Mouse (Mus musculus) ES-Bruce4 (cell line): ENCODE data around the gene Cyp2t4. TPM values are rescaled to one million over a fixed set of nuclear protein-coding genes. Genes with fewer than 3 reads are reported as not detected.

Experiments used
- H3K27ac ChIP-seq: 2 replicates; pipeline ENCODE4 v1.5.1; 2012; ENCODE audit warnings: low read length, inconsistent platforms; ENCODE audit not compliant: insufficient read depth
- H3K27me3 ChIP-seq: 2 replicates; pipeline ENCODE4 v1.6.1; 2012; ENCODE audit warnings: mild to moderate bottlenecking, low read length, inconsistent platforms; ENCODE audit not compliant: control insufficient read depth, poor library complexity, insufficient read depth, severe bottlenecking
- H3K36me3 ChIP-seq: 2 replicates; pipeline ENCODE4 v1.6.1; 2012; ENCODE audit warnings: inconsistent platforms, mild to moderate bottlenecking, low read length, moderate library complexity; ENCODE audit not compliant: control insufficient read depth, poor library complexity, insufficient read depth, severe bottlenecking
- H3K4me1 ChIP-seq: one replicate; pipeline ENCODE4 v1.8.1; 2011; ENCODE audit warnings: low read length; ENCODE audit not compliant: control insufficient read depth, insufficient read depth
- H3K4me3 ChIP-seq: 2 replicates; pipeline ENCODE4 v1.5.1; 2011; ENCODE audit warnings: low read depth, mild to moderate bottlenecking, low read length
- H3K9ac ChIP-seq: 2 replicates; pipeline ENCODE4 v1.6.1; 2012; ENCODE audit warnings: low read depth, mild to moderate bottlenecking, inconsistent platforms; ENCODE audit not compliant: poor library complexity, severe bottlenecking
- H3K9me3 ChIP-seq: replicated peaks from 2 replicates; pipeline ENCODE4 v1.6.1; 2012; ENCODE audit warnings: mild to moderate bottlenecking, low read length, inconsistent platforms; ENCODE audit not compliant: control insufficient read depth, poor library complexity, insufficient read depth, severe bottlenecking
- CTCF ChIP-seq: IDR thresholded peaks from one replicate; pipeline ENCODE4 v1.8.1; 2011; ENCODE audit warnings: low read depth, low read length
- EP300 ChIP-seq: IDR thresholded peaks from 2 replicates; pipeline ENCODE4 v1.6.1; 2011; ENCODE audit warnings: low read depth, low read length; ENCODE audit not compliant: insufficient read depth
- POLR2A ChIP-seq: IDR thresholded peaks from one replicate; pipeline ENCODE4 v1.8.1; 2011; ENCODE audit warnings: low read length; ENCODE audit not compliant: insufficient read depth
- polyA plus RNA-seq: library from polyadenylated mRNA; stranded (reverse); fragments of >200 nt; gene quantifications from 2 replicates; pipeline ENCODE4 v1.2.4, GENCODE M21; 2011; ENCODE audit warnings: low read depth; ENCODE audit not compliant: missing spikeins, insufficient read depth, insufficient read length

The Cyp2t4 gene
- polyA plus RNA-seq = not detected in 2 replicates

- no peaks in the 10 kb centered on the region for H3K27me3 ChIP-seq
- H3K4me1 ChIP-seq = peaks cover 1% of the 10 kb centered on the region
- H3K36me3 ChIP-seq = no peaks in the 10 kb centered on the region
- H3K4me3 ChIP-seq = no peak within 1 kb of the TSS
- no peaks in the 10 kb centered on the region for H3K9me3 ChIP-seq
- no peak within 1 kb of the TSS for H3K27ac ChIP-seq
- H3K9ac ChIP-seq = no peak within 1 kb of the TSS
- TF ChIP-seq EP300 = no peak
- no peak for TF ChIP-seq POLR2A
- no peak for TF ChIP-seq CTCF
Measured at GRCm38 (mm10) chr7:27153205-27153764, at the start of gene Cyp2t4. Gene Cyp2t4, plus strand, starts transcription at chr7:27153714.

GRCm38 (mm10) chr7:27104882-27105281, 48.6 kb upstream of the Cyp2t4 start:
- H3K9ac ChIP-seq = no peak overlapping the region
- no peak for TF ChIP-seq EP300
- TF ChIP-seq CTCF = no peak
- TF ChIP-seq POLR2A = no peak
- H3K4me1 ChIP-seq = no peaks in the 10 kb centered on the region
- H3K4me3 ChIP-seq = no peak overlapping the region
- H3K27me3 ChIP-seq = no peaks in the 10 kb centered on the region
- no peak overlapping the region for H3K27ac ChIP-seq
- no peaks in the 10 kb centered on the region for H3K36me3 ChIP-seq
- H3K9me3 ChIP-seq = no peaks in the 10 kb centered on the region

GRCm38 (mm10) chr7:27110327-27110726, 43.2 kb upstream of the Cyp2t4 start:
- TF ChIP-seq POLR2A = no peak
- TF ChIP-seq CTCF = no peak
- no peak for TF ChIP-seq EP300
- Histone ChIP-seq H3K9me3 (no peaks in the 10 kb centered on the region; the same call in 1 of the 2 replicates), H3K4me3 (no peak overlapping the region), H3K27ac (no peak overlapping the region), H3K4me1 (no peaks in the 10 kb centered on the region), H3K9ac (no peak overlapping the region), H3K27me3 (no peaks in the 10 kb centered on the region), H3K36me3 (no peaks in the 10 kb centered on the region)

- H3K9ac ChIP-seq = no peak overlapping the region
Measured at GRCm38 (mm10) chr7:27111038-27111437, 42.5 kb upstream of the Cyp2t4 start.

GRCm38 (mm10) chr7:27111987-27112386, 41.5 kb upstream of the Cyp2t4 start:
- H3K36me3 ChIP-seq = no peaks in the 10 kb centered on the region
- no peak for TF ChIP-seq POLR2A
- TF ChIP-seq EP300 = no peak
- no peak for TF ChIP-seq CTCF
- no peaks in the 10 kb centered on the region for H3K27me3 ChIP-seq
- no peaks in the 10 kb centered on the region; the same call in 1 of the 2 replicates for H3K9me3 ChIP-seq
- no peaks in the 10 kb centered on the region for H3K4me1 ChIP-seq
- H3K4me3 ChIP-seq = no peak overlapping the region
- no peak overlapping the region for H3K27ac ChIP-seq
- H3K9ac ChIP-seq = no peak overlapping the region

More at GRCm38 (mm10) chr7:27111038-27111437, 42.5 kb upstream of the Cyp2t4 start:
- H3K36me3 ChIP-seq = no peaks in the 10 kb centered on the region
- no peak overlapping the region for H3K4me3 ChIP-seq
- H3K9me3 ChIP-seq = no peaks in the 10 kb centered on the region; the same call in 1 of the 2 replicates
- no peak overlapping the region for H3K27ac ChIP-seq
- no peak for TF ChIP-seq CTCF
- no peak for TF ChIP-seq EP300
- TF ChIP-seq POLR2A = no peak
- H3K27me3 ChIP-seq = no peaks in the 10 kb centered on the region
- H3K4me1 ChIP-seq = no peaks in the 10 kb centered on the region

GRCm38 (mm10) chr7:27118033-27118511, 35.4 kb upstream of the Cyp2t4 start:
- H3K4me3 ChIP-seq = no peak overlapping the region
- no peak overlapping the region for H3K27ac ChIP-seq
- H3K9ac ChIP-seq = no peak overlapping the region
- no peaks in the 10 kb centered on the region for H3K27me3 ChIP-seq
- H3K9me3 ChIP-seq = no peaks in the 10 kb centered on the region
- TF ChIP-seq EP300 (no peak), CTCF (no peak), POLR2A (no peak)
- H3K36me3 ChIP-seq = no peaks in the 10 kb centered on the region
- no peaks in the 10 kb centered on the region for H3K4me1 ChIP-seq
